Mouse (Mus musculus) midbrain, embryonic 11.5 days (tissue): ENCODE measurements around the gene Hdc. TPM values are rescaled to one million over a fixed set of nuclear protein-coding genes. Genes with fewer than 3 reads are reported as not detected.

Experiments
- ATAC-seq: fragments of 200-750 bp; cut with Nextera tagmentation; 2 replicates; pipeline ENCODE4 v1.8.0; 2017; ENCODE audit warnings: moderate TSS enrichment, moderate library complexity; ENCODE audit not compliant: low FRiP score
- DNase-seq: peaks from one replicate; pipeline ENCODE4 v3.0.0; 2015; ENCODE audit warnings: low spot score; ENCODE audit errors: missing footprints
- H3K27ac ChIP-seq: fragments of 300-500 bp; sonication (generic); 2 replicates; pipeline ENCODE4 v1.5.1; 2014; ENCODE audit warnings: low read depth, low read length
- H3K27me3 ChIP-seq: fragments of 300-500 bp; sonication (generic); 2 replicates; pipeline ENCODE4 v1.6.1; 2014; ENCODE audit warnings: mild to moderate bottlenecking, low read length, moderate library complexity, mixed read lengths; ENCODE audit not compliant: control insufficient read depth, insufficient read depth
- H3K36me3 ChIP-seq: fragments of 300-500 bp; sonication (generic); 2 replicates; pipeline ENCODE4 v1.6.1; 2014; ENCODE audit warnings: mild to moderate bottlenecking, low read length, moderate library complexity, mixed read lengths; ENCODE audit not compliant: control insufficient read depth, insufficient read depth
- H3K4me1 ChIP-seq: fragments of 300-500 bp; sonication (generic); 2 replicates; pipeline ENCODE4 v1.6.1; 2014; ENCODE audit warnings: low read length; ENCODE audit not compliant: control insufficient read depth, insufficient read depth
- H3K4me2 ChIP-seq: fragments of 300-500 bp; sonication (generic); 2 replicates; pipeline ENCODE4 v1.6.1; 2014; ENCODE audit warnings: mild to moderate bottlenecking, moderate library complexity
- H3K4me3 ChIP-seq: fragments of 300-500 bp; sonication (generic); 2 replicates; pipeline ENCODE4 v1.5.1; 2014; ENCODE audit warnings: low read depth, low read length
- H3K9ac ChIP-seq: fragments of 300-500 bp; sonication (generic); 2 replicates; pipeline ENCODE4 v1.6.1; 2014; ENCODE audit warnings: low read length
- H3K9me3 ChIP-seq: fragments of 300-500 bp; sonication (generic); 2 replicates; pipeline ENCODE4 v1.6.1; 2016; ENCODE audit warnings: low read length; ENCODE audit not compliant: control insufficient read depth
- WGBS: fragments of 180-500 bp; shearing (Covaris S2); extraction: QIAGEN DNeasy Blood & Tissue Kit; methylation state at CpG from one replicate; pipeline ENCODE4 v1.1.7; 2014; 5-methylcytosine and 5-hydroxymethylcytosine counted together
- polyA plus RNA-seq: library from polyadenylated mRNA; unstranded; fragments of >200 nt; fragmentation: Nextera tagmentation; extraction: Ambion mirVana; gene quantifications from 2 replicates; pipeline ENCODE4 v1.2.1, GENCODE M21; 2014

Hdc gene
- polyA plus RNA-seq, 1 experiment from 2014 or later, result 0.42 TPM

DNA sequence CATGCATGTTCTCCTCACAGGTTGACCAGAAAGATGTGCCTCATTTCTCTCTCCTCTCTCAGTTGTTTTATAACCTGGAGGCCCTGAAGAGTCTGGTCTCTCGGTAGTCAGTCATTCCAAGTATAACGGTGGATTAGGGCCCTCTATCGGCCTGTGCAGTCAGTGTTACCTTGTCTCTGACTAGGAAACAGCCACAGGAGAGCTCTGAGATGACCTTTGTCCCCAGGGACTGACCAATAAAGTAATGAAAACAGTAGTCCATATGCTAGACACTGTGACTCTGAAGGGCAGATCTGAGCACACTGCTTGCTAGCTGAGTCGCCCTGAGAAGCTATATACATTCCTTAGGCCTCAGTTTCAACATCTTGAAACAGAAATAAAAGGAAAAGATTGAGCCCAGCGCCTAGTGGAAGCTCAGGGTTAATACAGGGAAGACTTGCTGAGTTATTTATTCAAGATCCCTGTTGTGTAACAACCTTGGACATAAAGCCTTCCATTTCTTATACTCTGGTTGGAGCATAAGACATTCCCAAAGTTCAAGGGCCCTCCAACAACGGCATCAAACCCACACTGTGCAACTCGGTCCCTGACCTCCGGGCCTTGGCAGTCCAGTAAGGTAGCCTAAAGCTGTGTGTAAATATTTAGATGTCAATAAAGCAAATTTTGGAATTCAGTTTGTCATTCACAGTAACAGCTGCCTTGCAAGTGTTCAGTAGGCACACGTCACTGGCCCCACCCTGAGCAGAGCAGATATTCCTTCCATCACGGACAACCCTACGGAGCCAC, 43.5 kb downstream of the Hdc start:
- Histone ChIP-seq H3K27ac (no peak overlapping the region), H3K4me1 (no peaks in the 10 kb centered on the region), H3K4me3 (no peak overlapping the region), H3K27me3 (no peaks in the 10 kb centered on the region), H3K9me3 (no peaks in the 10 kb centered on the region), H3K9ac (no peak overlapping the region), H3K36me3 (no peaks in the 10 kb centered on the region), H3K4me2 (no peak overlapping the region)
- 83% methylated on average over 11 of the region's 11 CpGs for WGBS
- ATAC-seq (no peak), DNase-seq (peak; percentile 23)

DNA sequence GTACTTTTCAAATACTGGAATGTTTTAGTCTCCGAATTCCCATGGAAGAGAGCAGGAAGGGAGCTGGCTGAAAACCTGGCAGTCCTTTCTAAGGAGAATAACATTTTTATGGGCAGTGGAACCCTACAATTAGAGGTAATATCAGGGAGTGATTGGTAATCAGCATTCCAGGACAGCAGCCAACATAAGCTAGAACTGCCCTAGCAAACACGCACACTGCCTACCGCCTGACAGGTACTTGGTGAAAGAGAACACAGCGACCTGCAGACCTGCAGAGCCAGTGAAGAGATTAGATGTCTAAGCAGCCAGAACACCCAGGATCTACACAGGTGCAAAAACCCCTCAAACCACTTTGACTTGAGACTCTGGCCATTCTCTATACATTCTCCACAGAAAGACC, 46.4 kb downstream of the Hdc start:
- Histone ChIP-seq H3K9ac (no peak overlapping the region), H3K27ac (no peak overlapping the region), H3K4me2 (no peak overlapping the region), H3K4me1 (no peaks in the 10 kb centered on the region), H3K9me3 (no peaks in the 10 kb centered on the region), H3K36me3 (no peaks in the 10 kb centered on the region), H3K4me3 (no peak overlapping the region), H3K27me3 (no peaks in the 10 kb centered on the region)
- ATAC-seq, result no peak
- no peak for DNase-seq
- 93% methylated on average over 4 of the region's 4 CpGs for WGBS

DNA sequence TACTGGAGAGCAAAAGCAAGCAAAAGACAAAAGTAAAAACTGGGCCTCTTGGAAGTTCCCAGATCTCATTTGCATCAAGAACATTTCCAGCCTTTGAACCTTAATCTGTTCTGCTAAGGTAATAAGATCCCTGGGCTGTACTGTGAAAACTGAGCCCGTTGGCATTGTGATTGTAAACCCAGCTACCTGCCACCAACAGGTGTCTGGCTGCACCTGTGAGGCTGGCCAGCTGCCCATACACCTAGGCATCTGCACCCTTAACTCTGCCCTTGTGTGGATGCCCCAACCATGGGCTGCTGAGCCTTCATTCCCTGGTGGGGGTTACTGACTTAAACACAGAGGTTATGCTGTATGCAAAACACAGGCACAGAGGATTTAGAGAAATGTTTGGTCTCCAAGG, 46.9 kb downstream of the Hdc start:
- Histone ChIP-seq H3K9me3 (no peaks in the 10 kb centered on the region), H3K36me3 (no peaks in the 10 kb centered on the region), H3K27me3 (no peaks in the 10 kb centered on the region), H3K4me2 (no peak overlapping the region), H3K27ac (no peak overlapping the region), H3K9ac (no peak overlapping the region), H3K4me1 (no peaks in the 10 kb centered on the region), H3K4me3 (no peak overlapping the region)
- WGBS, result 67% methylated on average over 1 of the region's 1 CpGs
- DNase-seq, result no peak
- ATAC-seq, result no peak

DNA sequence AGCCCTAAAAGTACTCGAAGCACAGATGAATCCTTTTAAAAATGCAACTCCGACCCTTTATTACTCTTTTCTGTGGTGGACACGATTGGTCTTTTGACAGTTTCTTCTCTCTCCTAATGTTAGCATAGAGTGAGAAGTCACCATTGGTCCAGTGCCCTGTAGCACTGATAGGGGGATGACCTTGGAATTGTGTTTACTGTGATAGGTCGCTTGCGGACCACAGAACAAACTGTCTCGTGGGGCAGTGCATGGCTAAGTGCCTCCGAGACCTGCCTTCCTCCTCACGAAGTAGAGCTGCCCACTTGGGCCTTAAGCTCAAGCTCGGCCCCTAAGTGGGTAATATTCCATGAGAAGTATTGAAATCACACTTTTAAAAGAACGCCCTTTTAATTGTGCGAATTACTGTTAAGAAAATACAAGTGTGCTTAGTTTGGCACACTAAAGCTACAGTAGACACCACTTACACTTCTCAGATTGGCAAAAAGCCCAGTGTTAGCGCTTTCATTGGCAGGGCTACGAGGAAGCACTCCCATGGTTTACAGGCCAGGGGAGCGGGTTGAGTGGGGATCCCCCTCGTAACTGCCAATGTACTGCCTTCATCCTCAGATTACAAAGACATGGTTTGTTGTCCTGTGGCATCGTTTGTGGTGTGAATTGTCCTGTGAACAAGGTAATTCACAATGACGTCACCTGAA, 55.5 kb downstream of the Hdc start:
- no peak overlapping the region for H3K4me2 ChIP-seq
- no peak overlapping the region for H3K9ac ChIP-seq
- ATAC-seq, result no peak
- DNase-seq, result no peak
- no peaks in the 10 kb centered on the region for H3K4me1 ChIP-seq
- H3K36me3 ChIP-seq, result no peaks in the 10 kb centered on the region
- no peaks in the 10 kb centered on the region for H3K9me3 ChIP-seq
- H3K4me3 ChIP-seq, result no peak overlapping the region
- H3K27me3 ChIP-seq, result no peaks in the 10 kb centered on the region
- WGBS, result 87% methylated on average over 17 of the region's 17 CpGs
- H3K27ac ChIP-seq, result no peak overlapping the region

DNA sequence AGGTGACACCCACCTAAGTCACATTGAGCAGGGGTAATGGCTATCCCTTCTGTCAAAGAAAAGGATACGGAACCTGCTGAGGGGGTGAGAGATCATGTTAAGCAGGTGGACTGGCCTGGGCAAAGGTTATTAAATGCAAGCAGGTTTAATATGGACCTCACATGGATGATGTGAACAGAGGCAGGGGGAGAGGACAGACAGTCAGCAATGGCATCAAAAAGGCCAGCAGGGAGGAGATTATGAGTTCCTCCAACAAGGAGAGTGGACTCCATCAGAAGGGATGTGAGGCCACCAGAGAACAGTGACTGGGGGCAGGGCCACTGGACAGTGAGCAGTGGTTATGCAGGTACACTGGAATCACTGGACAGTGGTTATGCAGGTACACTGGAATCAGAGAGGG, 59.0 kb downstream of the Hdc start:
- H3K4me2 ChIP-seq, result no peak overlapping the region
- H3K27me3 ChIP-seq, result no peaks in the 10 kb centered on the region
- H3K9me3 ChIP-seq, result no peaks in the 10 kb centered on the region
- no peak overlapping the region for H3K4me3 ChIP-seq
- ATAC-seq, result no peak
- H3K27ac ChIP-seq, result no peak overlapping the region
- 97% methylated on average over 1 of the region's 1 CpGs for WGBS
- H3K4me1 ChIP-seq, result no peaks in the 10 kb centered on the region
- H3K9ac ChIP-seq, result no peak overlapping the region
- no peak for DNase-seq
- no peaks in the 10 kb centered on the region for H3K36me3 ChIP-seq

DNA sequence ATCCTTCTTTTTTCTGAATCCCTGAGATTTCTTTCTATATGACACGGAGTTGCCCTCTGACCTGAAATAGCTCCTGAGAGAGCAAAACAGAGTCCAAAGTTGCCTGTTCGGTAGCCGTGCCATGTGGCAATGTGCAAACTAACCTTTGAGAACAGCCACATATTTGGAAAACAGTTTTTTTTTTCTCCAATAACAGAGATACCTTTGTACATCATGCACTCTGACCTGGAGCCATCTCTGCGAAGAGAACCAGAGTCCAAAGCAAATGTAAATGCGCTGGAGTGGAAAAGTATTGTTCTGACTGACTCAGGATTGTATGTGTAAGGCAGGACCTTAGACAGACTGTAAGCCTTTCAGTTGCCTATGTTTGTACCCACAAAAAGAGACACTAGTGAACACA, 63.6 kb downstream of the Hdc start:
- Histone ChIP-seq H3K9ac (no peak overlapping the region), H3K9me3 (no peaks in the 10 kb centered on the region), H3K4me1 (peaks cover 6% of the 10 kb centered on the region; the same call in 1 of the 2 replicates), H3K4me2 (no peak overlapping the region), H3K36me3 (no peaks in the 10 kb centered on the region), H3K27me3 (peaks cover 27% of the 10 kb centered on the region), H3K27ac (no peak overlapping the region), H3K4me3 (no peak overlapping the region)
- no peak for DNase-seq
- 86% methylated on average over 5 of the region's 5 CpGs for WGBS
- ATAC-seq, result no peak

DNA sequence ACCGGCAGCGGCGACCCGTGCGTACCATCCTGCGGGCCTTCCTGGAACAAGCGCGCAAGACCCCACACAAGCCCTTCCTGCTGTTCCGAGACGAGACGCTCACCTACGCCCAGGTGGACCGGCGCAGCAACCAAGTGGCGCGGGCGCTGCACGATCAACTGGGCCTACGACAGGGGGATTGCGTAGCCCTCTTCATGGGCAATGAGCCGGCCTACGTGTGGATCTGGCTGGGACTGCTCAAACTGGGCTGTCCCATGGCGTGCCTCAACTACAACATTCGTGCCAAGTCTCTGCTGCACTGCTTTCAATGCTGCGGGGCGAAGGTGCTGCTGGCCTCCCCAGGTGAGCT, 65.8 kb downstream of the Hdc start:
- H3K9ac ChIP-seq, result peak overlapping the region; percentile 68
- no peaks in the 10 kb centered on the region for H3K9me3 ChIP-seq
- peaks cover 27% of the 10 kb centered on the region for H3K27me3 ChIP-seq
- peaks cover 6% of the 10 kb centered on the region; the same call in 1 of the 2 replicates for H3K4me1 ChIP-seq
- peak overlapping the region; percentile 60 for H3K4me3 ChIP-seq
- under 1% methylated on average over 26 of the region's 26 CpGs for WGBS
- peak overlapping the region; percentile 99 for H3K4me2 ChIP-seq
- no peaks in the 10 kb centered on the region for H3K36me3 ChIP-seq
- ATAC-seq, result peak; percentile 66; the same call in 1 of the 2 replicates
- H3K27ac ChIP-seq, result no peak overlapping the region
- no peak for DNase-seq

DNA sequence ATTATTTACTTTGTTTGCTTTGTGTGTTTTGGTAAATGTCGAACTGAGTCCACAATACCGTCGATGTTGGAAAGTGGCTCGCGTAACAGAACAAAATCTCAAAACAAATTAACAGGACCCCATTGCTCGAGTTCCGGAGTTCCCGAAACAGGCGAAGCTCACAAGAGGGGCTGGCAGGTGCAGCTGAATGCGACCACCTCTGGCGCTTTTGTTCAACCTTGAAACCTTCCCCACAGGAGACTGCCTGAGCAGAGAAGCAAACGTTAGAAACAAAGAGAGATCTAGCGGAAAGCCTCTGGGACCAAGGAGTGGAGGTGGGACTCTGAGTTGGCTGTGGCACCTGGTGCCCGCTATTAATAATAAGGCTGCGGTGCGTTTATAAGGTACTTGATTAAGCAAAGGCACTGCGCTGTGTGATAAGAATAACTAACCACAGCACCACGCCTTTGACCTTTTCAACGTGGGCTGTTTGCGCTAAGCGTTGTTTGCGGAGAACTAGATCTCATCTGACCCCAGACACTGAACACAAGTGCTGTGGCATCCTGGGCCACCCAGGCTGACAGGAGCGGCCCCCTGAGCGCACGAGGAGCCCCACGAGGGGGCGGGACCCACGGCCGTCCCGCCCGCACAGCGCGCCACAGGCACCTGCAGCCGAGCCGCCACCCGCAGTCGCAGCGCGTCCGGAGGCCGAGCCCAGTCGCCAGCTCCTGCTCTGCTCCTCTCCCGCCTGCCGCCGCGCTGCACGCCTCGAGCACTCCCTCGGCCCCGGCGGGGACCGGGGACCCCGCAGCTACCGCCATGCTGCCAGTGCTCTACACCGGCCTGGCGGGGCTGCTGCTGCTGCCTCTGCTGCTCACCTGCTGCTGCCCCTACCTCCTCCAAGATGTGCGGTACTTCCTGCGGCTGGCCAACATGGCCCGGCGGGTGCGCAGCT, 66.5 kb downstream of the Hdc start, which contains the start of gene Slc27a2:
Gene Slc27a2, plus strand, starts transcription at position 51 of the 934 bp plus-strand sequence.
- DNase-seq (peak; percentile 94), ATAC-seq (peak; percentile 84)
- H3K9ac ChIP-seq, result peak within 1 kb of the TSS; percentile 68
- H3K4me1 ChIP-seq, result peaks cover 6% of the 10 kb centered on the region; the same call in 1 of the 2 replicates
- no peak within 1 kb of the TSS for H3K27ac ChIP-seq
- H3K4me3 ChIP-seq, result peak within 1 kb of the TSS; percentile 60
- no peaks in the 10 kb centered on the region for H3K9me3 ChIP-seq
- WGBS, result 2% methylated on average over 59 of the region's 61 CpGs
- H3K4me2 ChIP-seq, result peak within 1 kb of the TSS; percentile 99
- no peaks in the 10 kb centered on the region for H3K36me3 ChIP-seq
- peaks cover 27% of the 10 kb centered on the region for H3K27me3 ChIP-seq
